Mouse (Mus musculus) adrenal gland, postnatal 36 days (tissue): ENCODE measurements at regions not wholly inside any gene's neighbourhood (a gene's known extent, or its start where the extent isn't known, plus 50 kb on each side); places are given as distances from the start of the nearest gene placed in this dataset.

Source experiments
- DNase-seq, 2 experiments: peaks; one replicate each; pipeline ENCODE4 v3.0.0; 2021; ENCODE audit warnings: mixed read lengths in 1 of 2

DNA sequence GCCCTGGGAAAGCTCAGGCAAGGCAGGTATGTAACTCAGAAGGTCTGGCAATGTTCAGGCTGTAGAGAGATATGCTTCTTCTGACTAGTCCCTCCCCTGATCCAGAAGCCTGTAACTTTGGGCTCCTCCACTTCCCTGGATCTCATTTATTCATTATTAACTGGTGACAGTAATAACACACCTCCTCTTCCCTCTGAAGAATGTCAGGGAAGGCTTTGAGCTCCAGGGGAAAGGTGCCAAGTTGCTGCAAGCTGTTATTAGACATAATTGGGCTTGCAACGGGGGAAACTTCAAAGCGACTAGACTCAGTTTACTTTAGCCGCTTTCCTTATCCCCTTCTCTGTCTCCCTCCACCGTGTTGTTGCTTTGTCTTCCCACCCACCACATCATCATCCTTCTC lies 75.6 kb upstream of the Tmprss2 start:
- no peak for DNase-seq

DNA sequence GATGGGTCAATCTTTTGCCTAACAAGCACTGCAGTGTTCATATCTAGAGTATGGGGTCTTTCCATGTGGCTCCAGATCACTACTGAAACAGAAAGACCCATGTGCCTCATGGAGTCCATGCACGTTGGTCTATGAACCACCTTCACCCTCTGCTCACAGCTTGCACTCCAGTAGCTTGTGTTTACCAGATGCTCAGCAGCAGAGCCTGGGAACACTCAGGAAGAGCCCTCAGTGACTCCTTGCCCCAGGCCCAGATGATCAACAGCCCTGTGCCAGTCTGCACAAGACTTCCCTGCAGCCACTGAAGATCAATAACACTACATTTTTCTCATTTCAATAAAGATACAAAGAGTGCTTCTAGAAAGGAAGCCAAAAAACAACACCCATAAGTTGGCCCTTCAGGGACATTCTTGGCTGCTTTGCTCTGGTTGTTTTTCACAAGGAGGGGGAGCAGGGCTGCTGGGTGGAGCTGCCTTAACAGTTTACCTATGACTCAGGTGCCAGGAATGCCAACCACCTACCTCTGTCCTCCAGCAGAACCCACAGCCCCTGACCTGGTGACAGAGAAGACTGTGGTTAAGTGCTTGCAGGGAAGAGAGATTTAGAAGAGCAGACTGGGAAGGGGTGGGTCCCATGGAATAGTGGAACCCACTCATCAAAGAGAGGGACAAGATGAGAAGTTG lies 74.7 kb upstream of the Tmprss2 start:
- no peak for DNase-seq

DNA sequence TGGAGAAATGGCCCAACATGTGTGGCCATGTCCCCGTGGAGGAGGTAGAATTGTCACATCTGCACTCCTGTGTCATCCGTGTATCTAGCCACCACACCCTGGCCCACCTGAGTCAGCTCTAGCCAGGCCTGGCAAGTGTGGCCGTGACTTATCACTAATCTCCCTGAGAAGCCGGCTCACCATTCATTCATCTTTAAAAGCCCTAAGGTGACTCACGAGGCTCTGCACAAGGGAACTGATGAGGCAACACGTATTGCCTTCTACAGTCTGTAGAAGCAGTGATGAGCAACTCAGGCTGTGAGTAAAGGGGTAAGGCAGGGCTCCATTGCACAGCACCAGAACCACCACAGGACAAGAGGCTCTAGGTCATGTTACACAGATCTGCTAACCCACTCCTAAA lies 70.2 kb upstream of the Tmprss2 start:
- DNase-seq = peak; percentile 7 to 24

DNA sequence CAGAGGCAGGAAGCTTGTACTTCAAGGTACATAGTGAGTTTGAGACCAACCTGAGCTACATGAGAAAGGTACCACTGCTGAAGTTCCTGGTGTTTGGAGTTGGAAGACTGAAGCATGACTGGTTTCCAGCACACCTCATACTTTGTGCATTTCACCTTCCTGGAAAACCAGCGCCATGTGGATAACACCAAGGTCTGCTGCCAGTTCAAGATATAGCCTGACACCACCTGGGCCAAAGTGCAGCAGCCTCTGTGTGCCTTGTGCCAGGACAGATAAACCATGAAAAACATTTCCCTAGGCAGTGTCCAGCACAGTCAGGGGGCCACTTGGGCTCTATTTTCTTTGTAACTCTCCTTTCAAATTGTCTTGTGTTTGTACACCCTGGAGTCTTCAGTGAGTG lies 68.8 kb upstream of the Tmprss2 start:
- no peak for DNase-seq

DNA sequence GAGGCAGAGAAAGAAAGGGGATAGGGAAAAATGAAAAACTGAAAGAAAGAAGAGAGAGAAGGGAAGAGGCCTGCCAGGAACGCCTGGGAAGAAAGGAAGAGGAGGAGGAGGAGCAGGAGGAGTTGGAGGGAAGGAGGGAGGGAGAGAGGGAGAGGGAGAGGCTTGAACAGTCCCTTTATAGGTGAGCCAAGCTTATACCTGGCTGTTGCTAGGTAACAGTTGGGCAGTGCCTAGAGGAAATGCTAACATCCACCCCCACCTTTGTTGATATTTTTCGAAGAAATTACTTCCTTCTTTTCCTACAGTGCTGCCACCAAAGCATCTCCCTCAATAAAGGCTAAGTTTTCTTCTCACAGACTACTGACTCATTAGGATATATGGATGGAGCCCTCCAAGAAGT lies 68.3 kb upstream of the Tmprss2 start:
- no peak for DNase-seq

DNA sequence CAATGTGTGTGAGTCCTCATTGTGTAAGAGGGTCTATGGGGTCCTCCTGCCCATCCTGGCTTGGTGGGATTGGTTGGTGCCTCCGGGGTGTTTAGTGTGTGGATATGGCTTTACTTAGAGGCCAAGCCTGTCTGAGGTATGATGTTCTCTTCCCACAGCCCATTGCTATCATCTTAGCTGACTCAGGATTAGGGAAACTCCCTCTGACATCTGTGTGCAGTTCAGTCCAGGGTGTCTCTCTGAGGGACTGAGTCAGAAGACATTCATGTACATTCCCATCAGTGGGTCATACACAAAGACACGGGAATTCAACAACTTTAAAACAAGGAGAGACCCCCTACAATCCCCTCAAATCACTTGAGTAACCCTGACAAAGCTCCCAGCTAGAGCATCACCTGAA lies 66.6 kb upstream of the Tmprss2 start:
- no peak for DNase-seq

DNA sequence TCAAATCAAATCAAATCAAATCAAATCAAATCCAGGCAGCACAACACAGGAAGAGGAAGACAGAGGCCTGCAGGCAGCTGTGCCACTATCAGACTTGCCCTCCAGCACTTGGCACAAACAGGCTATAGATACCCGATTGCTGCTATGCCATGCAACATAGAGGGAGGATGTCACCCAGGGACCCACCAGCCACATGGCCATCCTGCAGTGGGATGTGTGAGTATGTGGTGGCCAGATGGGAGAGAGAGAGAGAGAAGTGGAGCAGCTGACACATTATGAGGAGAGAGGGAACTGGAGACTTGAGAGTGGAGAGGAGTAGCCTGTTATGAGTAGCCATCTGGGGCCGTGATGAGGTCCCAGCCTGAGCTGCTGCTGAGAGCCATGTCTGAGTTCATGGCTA lies 62.6 kb upstream of the Tmprss2 start:
- no peak for DNase-seq

DNA sequence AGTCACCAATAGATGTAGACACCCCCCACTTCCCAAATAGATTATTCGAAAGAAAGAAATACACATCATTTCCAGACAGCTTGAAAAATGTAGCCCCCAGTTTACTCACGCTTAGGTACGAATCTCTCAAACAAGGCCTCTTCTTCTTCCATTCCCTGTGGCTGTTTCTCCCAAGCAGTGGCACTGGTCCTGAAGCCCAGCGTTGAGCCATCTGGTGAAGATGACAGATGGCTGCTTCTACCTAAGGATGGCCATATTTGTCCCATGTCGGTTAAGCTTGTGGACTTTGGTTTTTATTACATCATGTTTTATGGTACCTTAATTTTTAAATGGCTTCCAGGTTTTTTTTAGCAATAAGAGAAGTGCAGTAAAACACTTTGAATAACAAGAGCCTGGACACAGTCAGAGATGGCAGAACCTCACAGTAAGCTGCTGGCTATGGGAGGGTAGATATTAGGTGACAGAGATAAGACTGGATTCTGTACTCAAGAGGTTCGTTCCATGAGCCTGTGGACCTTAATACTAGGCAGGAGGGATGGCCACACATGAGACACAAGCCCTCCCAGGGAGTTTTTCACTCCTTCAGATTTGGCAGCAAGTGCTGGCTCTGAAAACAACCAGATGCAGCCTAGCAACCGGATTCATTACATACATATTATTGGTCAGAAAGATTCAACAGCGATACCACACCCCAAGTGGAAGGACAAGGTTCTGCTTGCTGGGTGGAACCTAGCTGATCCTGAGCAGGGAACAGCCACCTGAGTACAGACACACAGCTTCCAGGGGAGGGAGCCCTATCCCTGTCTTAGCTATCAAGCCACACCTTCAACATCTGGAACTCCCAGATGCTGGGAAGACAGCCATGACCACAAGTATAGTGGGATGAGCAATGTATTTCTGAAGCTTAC lies 59.4 kb upstream of the Tmprss2 start:
- no peak for DNase-seq

DNA sequence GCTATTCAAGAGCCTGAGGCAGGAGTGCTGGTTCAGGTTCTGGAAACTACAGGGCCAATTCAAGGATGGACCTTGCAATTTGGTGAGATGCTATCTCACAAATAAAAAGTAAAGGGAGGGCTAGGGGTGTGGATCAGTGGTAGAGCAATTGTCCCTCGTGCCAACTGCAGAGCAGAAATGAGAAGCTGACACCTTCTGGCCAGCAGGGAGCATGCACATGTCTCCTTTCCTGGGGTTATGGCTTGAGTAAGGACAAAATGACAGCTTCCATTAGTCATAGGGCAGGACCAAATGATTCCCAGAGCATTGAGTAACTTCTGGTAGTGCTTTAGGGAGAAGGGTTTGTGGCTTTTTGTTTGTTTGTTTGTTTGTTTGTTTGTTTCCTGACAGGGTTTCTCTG lies 56.5 kb upstream of the Tmprss2 start:
- DNase-seq = peak; percentile 12 to 13

DNA sequence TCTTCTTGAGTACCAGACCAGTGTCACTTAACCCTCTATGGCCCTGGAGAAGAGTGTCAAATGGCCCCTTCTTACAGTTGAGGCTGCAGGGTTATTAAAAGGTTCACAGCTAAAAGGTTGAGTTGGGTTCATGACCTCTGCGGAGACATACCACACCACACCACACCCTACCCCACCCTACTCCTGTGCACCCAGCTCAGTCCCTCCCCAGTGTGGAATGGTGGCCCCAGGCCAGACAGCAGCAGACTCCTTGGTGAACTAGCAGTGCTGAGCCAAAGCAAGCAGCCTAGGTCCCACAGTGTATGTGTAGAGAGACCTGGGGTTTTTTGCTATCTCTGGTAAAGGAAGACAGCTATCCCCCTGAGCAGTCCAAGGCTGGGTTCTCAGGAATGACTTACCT lies 54.5 kb upstream of the Tmprss2 start:
- DNase-seq = no peak
